Mouse (Mus musculus): ENCODE data around the gene Nrf1.

DNA sequence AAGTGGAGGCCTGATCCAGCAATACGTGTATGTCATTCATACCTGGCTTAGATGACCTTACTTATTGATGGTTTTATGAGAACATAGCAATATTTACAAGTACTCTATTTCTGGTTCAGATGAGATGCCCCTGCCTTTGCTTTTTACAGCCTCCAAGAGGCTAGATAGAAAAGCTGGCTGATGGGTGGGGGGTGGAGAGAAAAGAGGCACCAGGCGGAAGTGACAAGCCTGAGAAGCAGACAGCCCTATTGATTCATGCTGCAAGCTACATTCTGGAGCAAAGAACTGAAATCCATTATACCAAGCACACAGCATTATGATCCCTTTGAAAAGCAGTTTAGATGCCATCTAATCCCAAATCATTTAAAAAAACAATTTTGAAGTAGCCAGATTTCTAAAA lies 37.6 kb downstream of the Nrf1 start:
- no peak for TF ChIP-seq POLR2A (IDR thresholded peaks at IDR 0.05; ENCODE audit: low read depth, low read length)
- TF ChIP-seq CTCF (IDR thresholded peaks at IDR 0.05; ENCODE audit: borderline replicate concordance, insufficient read depth, low read length), result no peak

Data from embryonic fibroblast, embryonic 13.5 days (primary cell).